In the genomic region with DNA sequence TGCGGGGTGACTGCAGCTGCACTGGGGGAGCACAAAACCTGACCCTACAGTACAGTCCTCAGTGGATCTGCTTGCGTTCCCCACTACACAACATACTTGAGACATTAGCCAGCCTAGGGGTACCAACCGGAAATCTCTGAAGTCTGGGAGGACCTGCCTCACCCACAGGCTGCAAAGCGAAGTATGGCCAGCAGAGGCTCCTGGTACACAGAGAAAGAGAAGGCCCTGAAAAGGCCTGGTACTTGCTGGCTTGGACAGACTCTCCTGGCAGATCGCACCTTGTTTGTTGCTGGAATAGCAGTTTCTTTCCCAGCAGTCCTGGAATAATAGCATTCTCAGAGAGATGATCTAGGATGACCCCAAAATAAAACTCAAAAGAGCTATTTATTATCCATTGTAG, we compare ENCODE assay signal across 10 mouse cellular contexts.
A peak's percentile ranks its signal among the peaks of the same experiment; 100 is the strongest.
DNase-seq lines count a peak whose midpoint lies in the region; ATAC-seq and TF ChIP-seq lines count a peak whose summit lies in the region.
"Had no signal": no experiment of that assay in that cellular context is flagged by ENCODE, and none has a peak within 500 bp of the region (broad histone marks: within the 10 kb centered on the region; RNA-seq: fewer than 3 reads in every experiment).

No protein-coding gene starts in this region.

- H3K27me3 ChIP-seq in liver, embryonic 11.5 days (replicated peaks; ENCODE audit: control insufficient read depth, insufficient read depth, low read length): no peaks in the 10 kb centered on the region
- no peaks in the 10 kb centered on the region for H3K27me3 ChIP-seq in intestine, postnatal 0 days (replicated peaks; ENCODE audit: control insufficient read depth, insufficient read depth, low read length)
- H3K27me3 ChIP-seq in liver, postnatal 0 days (ENCODE audit: insufficient read depth, low read length): no peaks in the 10 kb centered on the region
- H3K27me3 ChIP-seq: embryonic facial prominence, embryonic 13.5 days; liver, embryonic 13.5 days had no signal

- no peaks in the 10 kb centered on the region for H3K4me1 ChIP-seq in liver, embryonic 11.5 days (replicated peaks; ENCODE audit: control insufficient read depth, insufficient read depth, low read length)
- H3K4me1 ChIP-seq in cortical plate, adult 2 months (ENCODE audit: control insufficient read depth, insufficient read depth, low read length): 0 out of 2 replicates have a peak, but pooled peaks cover 1% of the 10 kb centered on the region
- H3K4me1 ChIP-seq in intestine, postnatal 0 days (replicated peaks; ENCODE audit: control insufficient read depth, insufficient read depth, low read length): no peaks in the 10 kb centered on the region
- H3K4me1 ChIP-seq in liver, postnatal 0 days (ENCODE audit: insufficient read depth): no peaks in the 10 kb centered on the region
- H3K4me1 ChIP-seq: liver, embryonic 13.5 days had no signal

- H3K27ac ChIP-seq in liver, embryonic 11.5 days (ENCODE audit: low read depth, low read length): no peak overlapping the region
- H3K27ac ChIP-seq in cortical plate, adult 2 months (ENCODE audit: insufficient read depth, low read length): no peak overlapping the region
- H3K27ac ChIP-seq in intestine, postnatal 0 days (ENCODE audit: low read depth, low read length): no peak overlapping the region
- H3K27ac ChIP-seq in liver, postnatal 0 days (ENCODE audit: low read depth): no peak overlapping the region
- H3K27ac ChIP-seq: embryonic facial prominence, embryonic 13.5 days; liver, embryonic 13.5 days had no signal

- no peak for TF ChIP-seq POLR2A in cortical plate, adult 2 months (IDR thresholded peaks at IDR 0.05; ENCODE audit: extremely low read depth, insufficient read depth, low read length)

- peak; percentile 34 for DNase-seq in liver
- DNase-seq in liver, embryonic 11.5 days (ENCODE audit: low spot score): no peak
- DNase-seq in ZHBTc4 (ENCODE audit: low read depth, low spot score): peak; percentile 66
- peak; percentile 53 for DNase-seq in liver, postnatal 0 days
- DNase-seq in right cerebral cortex, postnatal 25 days: peak; percentile 62
- no peak for DNase-seq in Muller cell, postnatal 12 days (ENCODE audit: inconsistent ontology term)
- DNase-seq: liver, embryonic 13.5 days had no signal

- no peaks in the 10 kb centered on the region for H3K36me3 ChIP-seq in liver, embryonic 11.5 days (ENCODE audit: control insufficient read depth, insufficient read depth, low read length)
- no peaks in the 10 kb centered on the region for H3K36me3 ChIP-seq in intestine, postnatal 0 days (ENCODE audit: control insufficient read depth, insufficient read depth)
- H3K36me3 ChIP-seq in liver, postnatal 0 days (replicated peaks; ENCODE audit: insufficient read depth, low read length): no peaks in the 10 kb centered on the region; the same call in 1 of the 2 replicates
- H3K36me3 ChIP-seq: liver, embryonic 13.5 days had no signal

- H3K4me2 ChIP-seq in liver, embryonic 11.5 days: no peak overlapping the region
- H3K4me2 ChIP-seq in intestine, postnatal 0 days (replicated peaks; ENCODE audit: low read depth): no peak overlapping the region
- no peak overlapping the region for H3K4me2 ChIP-seq in liver, postnatal 0 days (ENCODE audit: low read depth, low read length)
- H3K4me2 ChIP-seq: embryonic facial prominence, embryonic 13.5 days; liver, embryonic 13.5 days had no signal

- WGBS in liver, embryonic 11.5 days: 68% methylated on average over 5 of the region's 5 CpGs
- WGBS in intestine, postnatal 0 days: 71% methylated on average over 5 of the region's 5 CpGs
- 66% methylated on average over 5 of the region's 5 CpGs for WGBS in liver, postnatal 0 days (ENCODE audit: insufficient replicate concordance)

- no peaks in the 10 kb centered on the region for H3K9me3 ChIP-seq in liver, embryonic 11.5 days (ENCODE audit: control insufficient read depth, low read length)
- H3K9me3 ChIP-seq in intestine, postnatal 0 days (ENCODE audit: control insufficient read depth): no peaks in the 10 kb centered on the region
- H3K9me3 ChIP-seq in liver, postnatal 0 days (ENCODE audit: low read length): no peaks in the 10 kb centered on the region
- H3K9me3 ChIP-seq: liver, embryonic 13.5 days had no signal

- TF ChIP-seq CTCF in cortical plate, adult 2 months (IDR thresholded peaks at IDR 0.05; ENCODE audit: extremely low read depth, insufficient read depth, low read length): peak; percentile 70
- peak; percentile 79 for TF ChIP-seq CTCF in intestine, postnatal 0 days (IDR thresholded peaks at IDR 0.05; ENCODE audit: low read depth)
- TF ChIP-seq CTCF in liver, postnatal 0 days (IDR thresholded peaks at IDR 0.05; ENCODE audit: low read depth): peak; percentile 71

- no peak for TF ChIP-seq EP300 in liver, postnatal 0 days (IDR thresholded peaks at IDR 0.05; ENCODE audit: low read depth)

- ATAC-seq in liver, embryonic 11.5 days (replicated peaks; ENCODE audit: low FRiP score): no peak
- 0 out of 2 replicates have a peak, but pooled peaks have one; percentile 38 for ATAC-seq in intestine, postnatal 0 days
- no peak for ATAC-seq in liver, postnatal 0 days

- no peak overlapping the region for H3K4me3 ChIP-seq in liver, embryonic 11.5 days (ENCODE audit: low read depth, low read length)
- H3K4me3 ChIP-seq in cortical plate, adult 2 months (ENCODE audit: insufficient read depth, low read length): no peak overlapping the region
- H3K4me3 ChIP-seq in intestine, postnatal 0 days (ENCODE audit: low read depth, low read length): no peak overlapping the region
- H3K4me3 ChIP-seq in liver, postnatal 0 days (ENCODE audit: low read depth, low read length): no peak overlapping the region
- H3K4me3 ChIP-seq: embryonic facial prominence, embryonic 13.5 days; liver, embryonic 13.5 days had no signal

- H3K9ac ChIP-seq in liver, embryonic 11.5 days (ENCODE audit: low read depth, low read length): no peak overlapping the region
- H3K9ac ChIP-seq in intestine, postnatal 0 days (ENCODE audit: low read depth, low read length): no peak overlapping the region
- no peak overlapping the region for H3K9ac ChIP-seq in liver, postnatal 0 days (replicated peaks)
- H3K9ac ChIP-seq: embryonic facial prominence, embryonic 13.5 days; liver, embryonic 13.5 days had no signal

Comparison
In these comparisons a context has a peak if more than half of its experiments do, and no peak if none do; other contexts are left out.
1. DNase-seq: peak in liver (single experiment), ZHBTc4 (single experiment), liver, postnatal 0 days (single experiment) and right cerebral cortex, postnatal 25 days (single experiment); none in liver, embryonic 11.5 days (single experiment) and Muller cell, postnatal 12 days (single experiment).
2. Peak in every context shown above with its lines, with median percentiles within 50 percentile points of each other: CTCF ChIP-seq.